Mouse (Mus musculus) cerebellum, adult 11-12 months (tissue): ENCODE results near the gene Sipa1l2.
A peak's percentile ranks its signal among the peaks of the same experiment; 100 is the strongest.
"Not testable (repeated sequence)": the region's sequence is repeated elsewhere in the genome, so short reads cannot be mapped to it uniquely, and the experiment has no call there.

ENCODE experiments used
- DNase-seq: peaks from one replicate; pipeline ENCODE4 v3.0.0; 2022

Sipa1l2 gene

DNA sequence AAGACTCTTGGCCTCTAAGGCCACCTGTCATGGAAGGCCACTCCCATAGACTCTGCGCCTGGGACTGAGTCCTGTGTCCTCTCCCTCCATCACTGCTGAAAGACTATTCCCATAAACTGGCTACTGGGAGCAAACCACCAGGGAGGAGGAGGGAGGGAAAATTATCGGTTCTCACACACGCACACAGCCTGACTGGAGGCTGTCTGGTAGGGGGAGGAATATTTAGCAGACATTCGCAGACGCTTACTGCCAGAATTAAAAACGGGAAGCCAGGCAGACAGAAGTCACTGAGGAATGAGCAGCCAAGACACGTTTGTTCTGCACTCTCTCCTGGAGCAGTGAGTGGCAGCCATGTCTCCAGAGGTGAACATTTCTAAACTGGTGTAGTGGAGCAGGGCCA lies 35.9 kb downstream of the Sipa1l2 start:
- DNase-seq, result no peak

- no peak for DNase-seq
Observed at GRCm38 (mm10) chr8:125532953-125533352, 36.7 kb downstream of the Sipa1l2 start.

GRCm38 (mm10) chr8:125532177-125532576 lies 37.4 kb downstream of the Sipa1l2 start:
- no peak for DNase-seq

GRCm38 (mm10) chr8:125531640-125532039 lies 38.0 kb downstream of the Sipa1l2 start:
- no peak for DNase-seq

DNA sequence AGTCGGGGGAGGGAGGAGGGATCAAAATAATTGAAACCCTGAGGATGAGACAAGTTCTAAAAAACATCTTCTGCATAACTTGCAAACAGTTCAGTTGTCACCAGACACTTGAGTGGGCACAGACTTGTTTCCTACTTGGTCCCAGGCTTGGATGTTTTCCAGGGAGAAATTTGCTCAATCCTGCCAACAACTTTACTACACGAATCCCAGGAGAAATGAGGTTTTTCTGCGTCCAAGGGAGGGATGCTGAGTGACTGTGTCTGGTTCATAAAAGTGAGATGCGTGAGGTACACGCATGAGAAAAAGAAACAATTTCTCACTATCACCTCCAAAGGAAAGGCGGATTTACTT lies 38.5 kb downstream of the Sipa1l2 start:
- no peak for DNase-seq

GRCm38 (mm10) chr8:125530187-125531087 lies 39.2 kb downstream of the Sipa1l2 start:
- no peak for DNase-seq

GRCm38 (mm10) chr8:125529019-125529418 lies 40.6 kb downstream of the Sipa1l2 start:
- DNase-seq, result no peak

GRCm38 (mm10) chr8:125527941-125528340 lies 41.7 kb downstream of the Sipa1l2 start:
- DNase-seq, result no peak

- DNase-seq, result no peak
Observed at GRCm38 (mm10) chr8:125526999-125527398, 42.6 kb downstream of the Sipa1l2 start.

DNA sequence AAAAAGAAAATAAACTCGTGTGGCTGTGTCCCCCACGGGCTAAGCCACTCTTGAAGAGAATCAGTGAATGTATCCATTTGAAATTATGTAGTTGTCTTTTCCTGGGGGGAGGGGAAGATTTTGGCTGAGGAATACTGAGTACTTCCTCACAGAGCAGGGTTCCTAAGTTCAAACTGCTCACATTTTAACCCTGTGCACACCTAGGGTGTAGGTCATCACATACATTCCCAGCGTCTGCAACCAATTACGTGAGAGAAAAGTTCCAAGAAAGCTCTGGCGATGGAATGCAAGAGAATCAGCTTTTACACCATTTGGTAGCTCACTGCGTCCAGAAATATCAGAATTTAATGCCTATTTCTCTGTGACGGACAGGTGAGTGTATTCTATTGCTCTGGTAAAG lies 43.0 kb downstream of the Sipa1l2 start:
- no peak for DNase-seq

- no peak for DNase-seq
Observed at GRCm38 (mm10) chr8:125524479-125524878, 45.1 kb downstream of the Sipa1l2 start.

GRCm38 (mm10) chr8:125523213-125523612 lies 46.4 kb downstream of the Sipa1l2 start:
- no peak for DNase-seq

- no peak for DNase-seq
Observed at GRCm38 (mm10) chr8:125522151-125522550, 47.5 kb downstream of the Sipa1l2 start.

DNA sequence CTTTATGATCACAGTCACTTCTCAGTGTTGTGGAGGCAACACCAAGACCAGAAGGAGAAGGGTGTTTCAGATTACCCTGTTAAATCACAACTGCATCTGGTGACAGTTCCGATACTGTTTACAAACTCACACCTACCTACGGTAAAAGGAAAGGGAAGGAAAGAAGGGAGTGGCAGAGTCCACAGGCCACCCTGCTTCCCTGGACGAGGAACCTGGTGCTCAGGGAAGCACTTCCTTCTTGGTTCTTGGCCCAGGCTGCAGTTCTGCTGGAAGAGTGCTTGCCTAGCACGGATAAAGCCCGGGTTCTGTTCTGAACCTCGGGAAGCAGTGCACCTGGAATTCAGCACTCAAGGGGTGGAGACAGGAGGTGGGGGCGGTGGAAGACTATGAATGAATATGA lies 48.5 kb downstream of the Sipa1l2 start:
- DNase-seq, result no peak

- not testable (repeated sequence) for DNase-seq
Observed at GRCm38 (mm10) chr8:125520308-125520707, 49.3 kb downstream of the Sipa1l2 start.

DNA sequence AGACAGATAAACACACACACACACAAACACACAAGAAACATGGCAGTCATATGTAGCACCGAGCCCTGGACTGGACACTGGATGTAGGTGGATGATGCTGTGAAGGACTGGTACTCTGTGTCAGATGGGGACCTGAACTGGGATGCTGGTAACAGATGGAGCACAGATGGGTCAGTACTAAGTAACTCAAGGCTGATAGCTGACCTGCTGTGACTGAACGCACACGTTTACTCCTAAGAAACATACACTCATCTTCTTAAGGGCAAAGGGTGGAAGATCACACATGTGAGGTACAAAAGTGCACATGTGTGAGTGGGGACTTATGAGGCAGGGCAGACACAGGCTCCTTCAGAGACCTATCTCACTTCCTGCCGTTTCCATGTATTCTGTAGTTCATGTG lies 50.7 kb downstream of the Sipa1l2 start:
- DNase-seq, result peak; percentile 65

DNA sequence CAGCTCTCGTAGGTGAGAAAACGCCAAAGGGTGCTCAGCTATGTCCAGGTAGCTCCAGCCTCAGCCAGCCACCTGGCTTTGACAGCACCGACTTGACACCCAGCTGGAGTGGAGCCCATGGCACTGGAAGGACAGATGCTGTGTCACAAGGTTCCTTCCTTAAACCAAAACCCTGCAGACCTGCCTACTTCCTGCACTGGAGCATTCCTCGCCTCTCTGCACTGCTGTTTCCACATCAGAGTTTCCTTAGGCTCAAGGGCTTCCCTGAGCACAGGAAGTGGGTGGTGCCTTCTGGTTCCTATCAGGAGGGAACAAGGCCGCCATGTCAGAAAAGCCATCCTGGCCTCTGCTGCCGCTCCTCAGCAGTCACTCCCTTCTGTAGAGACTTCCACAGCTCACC lies 51.3 kb downstream of the Sipa1l2 start:
- DNase-seq, result no peak

DNA sequence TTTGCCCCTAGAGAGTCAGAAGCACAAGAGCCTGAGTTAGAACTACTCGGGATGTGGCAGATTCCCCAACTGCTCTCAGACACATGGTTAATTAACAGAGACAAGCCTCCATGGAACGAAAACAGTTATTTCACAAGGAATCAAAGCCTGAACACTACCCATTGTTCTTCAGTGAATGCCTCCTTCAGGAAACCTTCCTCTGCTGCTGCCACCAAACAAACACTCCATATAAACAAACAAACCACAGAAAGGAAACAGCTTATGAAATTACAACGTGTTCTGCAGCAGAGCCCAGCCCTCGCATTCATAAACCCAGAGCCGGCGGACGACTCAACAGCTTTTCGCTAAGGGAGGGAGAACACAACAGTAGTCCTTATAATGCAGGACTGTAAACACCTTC lies 52.2 kb downstream of the Sipa1l2 start:
- DNase-seq, result no peak

DNA sequence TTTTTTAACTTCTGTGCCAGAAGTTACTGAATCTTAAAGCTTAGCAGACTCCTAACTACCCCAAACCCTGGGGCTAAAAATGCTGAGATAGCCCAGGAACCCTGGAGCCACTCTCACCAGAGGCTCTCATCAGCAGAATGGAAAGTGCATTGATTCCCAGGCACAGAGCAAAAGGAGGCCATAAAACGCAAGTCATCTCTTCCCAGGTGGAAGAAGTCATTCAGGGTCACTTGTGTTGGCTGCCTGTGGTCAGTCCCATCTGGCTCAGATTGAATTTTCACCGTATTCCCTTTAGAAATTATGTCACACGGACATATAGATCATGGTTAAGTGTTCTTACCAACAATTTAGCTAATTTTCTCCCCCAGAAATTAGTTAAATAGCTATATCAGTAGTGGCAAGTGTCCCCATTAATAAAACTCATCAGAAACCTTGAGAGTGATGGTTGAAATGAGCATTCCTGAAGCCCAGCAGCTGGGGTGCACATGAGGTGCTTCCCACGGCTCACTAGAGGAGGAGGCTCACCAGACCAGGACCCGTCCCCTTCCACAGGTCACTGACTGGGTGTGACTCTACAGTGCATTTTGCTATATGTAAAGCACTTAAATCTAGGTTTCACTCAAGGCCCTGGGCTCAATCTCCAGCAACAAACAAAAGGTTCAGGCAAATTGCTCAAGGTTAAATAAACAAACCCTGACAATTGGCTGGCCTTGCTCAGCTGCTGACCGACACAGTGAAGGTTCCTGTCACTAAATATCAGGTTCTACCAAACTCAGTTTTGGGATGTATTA lies 53.3 kb downstream of the Sipa1l2 start:
- DNase-seq, result no peak

GRCm38 (mm10) chr8:125515665-125516064 lies 53.9 kb downstream of the Sipa1l2 start:
- peak; percentile 44 for DNase-seq

DNA sequence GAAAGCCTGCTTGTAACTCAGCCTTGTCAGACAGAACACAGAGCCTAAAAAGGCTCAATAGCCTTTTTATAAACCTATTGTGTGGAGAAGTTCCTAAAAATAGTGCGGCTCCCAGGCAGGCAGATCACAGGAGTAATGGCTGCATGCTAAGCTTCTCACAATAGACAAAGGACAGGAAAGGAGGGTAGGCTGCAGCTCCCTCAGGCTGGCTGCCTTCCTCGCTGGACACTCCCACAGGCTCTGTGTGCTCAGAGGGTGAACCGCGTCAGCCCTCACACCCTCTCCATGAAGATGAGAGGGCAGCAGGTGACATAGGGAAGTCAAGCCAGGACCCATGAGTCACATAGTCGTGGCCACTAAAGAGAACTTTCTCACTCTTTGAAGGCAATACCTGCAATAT lies 55.7 kb downstream of the Sipa1l2 start:
- DNase-seq, result no peak

- no peak for DNase-seq
Observed at GRCm38 (mm10) chr8:125513242-125513866, 56.3 kb downstream of the Sipa1l2 start.

- DNase-seq, result no peak
Observed at GRCm38 (mm10) chr8:125512561-125512960, 57.0 kb downstream of the Sipa1l2 start.
